Mouse (Mus musculus): ENCODE measurements at regions not wholly inside any gene's neighbourhood (a gene's known extent, or its start where the extent isn't known, plus 50 kb on each side); places are given as distances from the start of the nearest gene placed in this dataset.
A peak's percentile ranks its signal among the peaks of the same experiment; 100 is the strongest.

DNA sequence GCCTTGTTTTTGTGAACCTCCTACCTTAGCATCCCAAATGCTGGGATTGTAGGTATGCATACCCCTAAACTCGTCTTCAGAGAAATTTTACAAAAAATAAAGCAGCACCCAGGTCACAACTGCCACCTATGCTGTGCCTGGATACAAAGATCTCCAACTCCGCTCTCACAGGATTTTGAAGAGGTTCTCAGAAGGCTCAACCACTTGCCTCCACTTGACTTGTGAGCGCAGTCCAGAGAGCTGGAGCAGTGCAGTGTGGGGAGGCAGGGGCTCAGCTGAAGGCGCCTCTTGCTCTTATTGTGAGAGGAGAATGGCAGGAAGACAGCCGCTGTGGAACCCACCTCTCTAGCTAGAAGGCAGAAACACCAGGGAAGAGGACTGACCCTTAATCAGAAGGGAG is 182.9 kb downstream of the Rap2a start:
- DNase-seq (ENCODE audit: low read depth, low spot score) = no peak

DNA sequence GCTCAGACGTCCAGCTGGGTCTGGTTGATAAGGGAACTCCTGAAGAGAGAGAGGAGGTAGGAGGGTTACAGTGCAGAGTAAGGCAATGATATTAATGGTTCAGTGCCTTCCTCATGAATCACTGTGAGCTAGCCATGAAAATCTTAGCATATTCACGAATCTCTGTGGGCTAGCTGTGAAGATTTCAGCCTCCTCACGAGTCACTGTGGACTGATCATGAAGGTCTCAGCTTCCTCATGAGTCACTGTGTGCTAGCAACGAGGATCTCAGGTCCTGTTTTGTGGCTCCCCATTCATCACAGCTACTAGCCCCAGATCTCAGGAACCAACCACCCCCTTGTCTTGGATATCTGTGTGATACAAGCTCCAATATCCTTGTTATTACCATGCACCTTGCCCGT is 191.4 kb downstream of the Rap2a start:
- DNase-seq (ENCODE audit: low read depth, low spot score) = no peak

DNA sequence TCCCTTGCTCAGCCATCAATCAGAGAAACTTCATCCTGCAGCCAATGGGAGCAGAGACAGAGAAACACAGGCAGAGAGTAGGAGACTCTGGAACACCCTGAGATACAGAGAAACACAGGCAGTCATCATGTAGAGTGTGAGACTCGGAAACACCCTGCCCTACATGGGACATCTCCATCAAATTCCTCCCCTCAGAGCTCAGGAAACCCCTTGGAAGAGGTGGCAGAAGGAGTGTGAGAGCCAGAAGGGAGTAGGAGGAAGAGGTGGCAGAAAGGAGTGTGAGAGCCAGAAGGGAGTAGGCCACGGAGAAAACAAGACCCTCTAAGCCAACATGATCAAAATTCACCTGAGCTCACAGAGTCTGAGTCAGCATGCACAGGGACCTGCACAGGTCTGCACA is 197.5 kb downstream of the Rap2a start:
- no peak for DNase-seq (ENCODE audit: low read depth, low spot score)

DNA sequence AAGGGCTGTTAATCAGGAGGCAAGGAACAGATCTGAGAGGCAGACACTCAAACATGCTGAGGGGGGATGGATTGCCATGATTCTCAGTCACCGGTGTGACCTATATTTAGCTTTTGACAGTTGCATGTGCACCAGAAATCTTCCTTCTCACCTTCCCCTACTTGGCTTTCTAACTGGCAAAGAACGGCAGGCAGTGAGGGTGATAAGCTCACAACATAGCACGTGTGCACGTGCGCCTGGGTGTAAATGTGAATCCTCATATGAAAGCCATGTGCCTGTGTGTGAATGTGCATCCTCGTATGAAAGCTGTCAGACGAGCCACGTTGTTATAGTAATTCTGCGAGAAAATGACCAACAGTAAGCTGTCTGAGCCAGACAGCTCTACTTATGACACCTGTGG is 200.3 kb downstream of the Rap2a start:
- peak; percentile 6 for DNase-seq (ENCODE audit: low read depth, low spot score)

DNA sequence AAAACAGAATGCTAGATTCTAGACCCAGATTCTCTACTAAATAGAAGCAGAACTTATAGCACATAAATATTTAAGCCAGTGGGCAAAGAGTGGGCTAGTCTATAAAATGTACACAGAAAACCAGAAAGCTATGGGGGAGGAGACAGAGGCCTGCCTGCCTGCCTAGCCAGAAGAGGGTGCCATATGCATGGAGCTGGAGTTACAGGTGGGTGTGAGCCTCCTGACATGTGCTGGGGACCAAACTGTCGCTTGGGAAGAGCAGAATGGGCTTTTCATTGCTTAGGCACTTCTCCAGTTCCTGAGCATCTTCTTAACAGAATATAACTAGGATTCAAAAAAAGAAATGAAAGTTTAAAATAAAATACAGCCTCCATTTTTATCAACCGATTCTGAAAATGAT is 200.8 kb downstream of the Rap2a start:
- DNase-seq (ENCODE audit: low read depth, low spot score) = no peak

DNA sequence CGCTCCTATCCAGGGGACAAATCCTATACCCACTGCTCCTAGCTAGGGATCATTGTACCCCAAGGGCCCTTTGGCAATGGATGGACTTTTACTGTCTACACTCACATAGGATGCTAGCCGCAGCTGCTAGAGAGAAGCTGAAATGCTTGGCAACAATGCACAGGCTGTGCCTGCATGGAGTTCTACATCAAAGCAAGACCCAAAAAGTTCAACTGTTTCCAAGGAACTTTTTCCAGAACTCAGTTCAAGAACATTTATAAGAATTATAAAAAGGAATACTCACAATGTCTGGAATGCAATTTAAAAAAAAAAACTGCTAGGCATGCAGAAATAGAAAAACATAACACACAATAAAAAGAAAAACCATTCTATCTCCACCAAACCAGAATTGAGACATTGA is 202.0 kb downstream of the Rap2a start:
- DNase-seq (ENCODE audit: low read depth, low spot score) = no peak

DNA sequence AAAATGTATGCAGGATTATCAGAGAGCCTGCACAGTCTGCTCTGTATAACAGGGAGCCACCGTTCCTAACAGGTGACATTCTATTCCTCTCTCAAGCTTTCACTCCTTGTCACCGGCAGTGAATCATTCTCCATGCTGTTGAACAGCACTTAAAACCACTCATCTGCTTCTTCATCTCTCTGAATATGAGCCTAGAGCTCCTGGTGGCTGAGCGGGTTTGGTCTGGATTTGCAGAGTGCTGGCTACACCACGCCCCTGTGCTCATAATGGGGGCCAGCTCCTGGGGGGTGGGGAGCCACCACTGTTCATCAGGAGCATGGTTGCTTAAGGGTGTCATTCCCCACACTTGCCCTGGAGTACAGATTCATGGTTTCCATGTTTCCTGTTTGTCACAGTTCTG is 207.0 kb downstream of the Rap2a start:
- no peak for DNase-seq (ENCODE audit: low read depth, low spot score)

DNA sequence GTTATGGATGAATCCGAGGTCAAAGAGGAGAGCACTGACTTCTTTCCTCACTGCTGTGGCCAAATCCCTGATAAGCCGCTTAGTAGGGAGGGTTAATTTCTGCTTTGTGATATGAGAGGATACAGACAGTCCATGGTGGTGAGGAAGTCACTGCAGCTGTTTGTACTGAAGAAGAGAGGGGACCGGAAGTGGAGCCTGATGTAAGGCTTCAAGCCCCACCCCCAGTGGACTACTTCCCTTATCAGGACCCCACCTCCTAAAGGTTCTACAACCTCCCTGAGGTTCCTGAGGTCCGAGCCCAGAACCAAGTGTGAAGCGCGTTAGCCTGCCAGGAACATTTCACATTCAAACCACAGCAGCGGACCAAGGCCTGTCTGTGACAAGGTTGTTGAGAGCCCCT is 207.6 kb downstream of the Rap2a start:
- DNase-seq (ENCODE audit: low read depth, low spot score) = no peak

DNA sequence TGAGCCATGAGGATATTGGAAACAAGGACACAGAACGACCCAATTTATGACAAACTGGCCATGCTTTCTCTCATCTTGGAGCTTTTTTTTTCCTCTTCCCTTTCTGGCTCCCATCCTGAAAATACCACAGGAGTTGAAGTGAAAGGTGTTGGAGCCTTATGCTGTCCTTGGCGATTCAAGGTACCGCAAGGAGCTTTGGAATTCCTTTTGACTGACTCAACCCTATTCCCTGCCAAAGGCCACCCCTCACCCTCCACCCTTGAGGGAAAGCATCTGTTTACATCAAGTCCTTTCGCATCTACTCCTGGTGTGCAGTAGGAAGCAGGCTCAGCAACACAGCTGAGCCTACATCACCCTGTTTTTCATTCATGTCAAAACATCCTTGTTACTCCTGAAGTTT is 208.5 kb downstream of the Rap2a start:
- no peak for DNase-seq (ENCODE audit: low read depth, low spot score)

DNA sequence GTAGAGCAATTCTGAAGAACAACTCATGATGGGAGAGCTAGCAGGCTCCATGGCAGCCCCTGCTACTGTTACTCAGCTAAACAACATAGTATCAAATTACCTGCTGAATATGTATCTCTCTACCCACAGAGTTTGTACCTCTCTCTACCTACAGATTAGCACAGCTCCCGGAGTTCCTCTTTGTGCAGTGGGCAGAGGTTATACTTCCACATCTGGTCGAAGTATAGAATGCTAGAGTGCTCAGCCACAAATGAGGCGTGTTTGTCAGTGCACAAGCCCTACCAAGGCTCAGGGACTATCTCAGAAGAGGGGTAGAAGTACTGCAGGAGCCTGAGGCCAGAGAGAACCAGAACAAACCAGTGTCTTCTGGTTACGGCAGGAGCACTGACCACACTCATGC is 211.6 kb upstream of the Ipo5 start:
- no peak for DNase-seq (ENCODE audit: low read depth, low spot score)

DNA sequence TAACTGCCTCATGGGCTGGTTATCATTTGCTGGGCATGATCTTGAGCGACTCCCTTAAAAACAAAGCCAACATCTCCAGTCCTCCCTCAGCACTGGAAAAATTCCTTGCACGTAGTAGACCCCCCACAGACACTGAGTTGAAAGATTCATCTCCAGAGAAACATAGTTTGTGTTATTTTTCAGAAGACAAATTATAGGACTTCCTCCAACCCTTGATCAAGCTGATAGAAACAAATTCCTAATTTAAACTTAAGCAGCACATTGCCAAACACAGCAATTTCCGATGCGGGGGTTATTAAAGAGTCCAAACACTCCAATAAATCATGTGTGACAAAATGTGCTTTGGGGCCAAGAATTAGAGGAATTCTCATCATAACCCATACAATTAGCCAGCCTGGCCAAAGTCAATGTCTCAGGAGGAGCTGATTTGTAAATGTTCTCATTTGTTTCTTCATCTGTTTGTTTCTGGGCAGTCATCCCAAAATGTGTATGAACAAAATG is 205.7 kb upstream of the Ipo5 start:
- DNase-seq (ENCODE audit: low read depth, low spot score) = no peak

DNA sequence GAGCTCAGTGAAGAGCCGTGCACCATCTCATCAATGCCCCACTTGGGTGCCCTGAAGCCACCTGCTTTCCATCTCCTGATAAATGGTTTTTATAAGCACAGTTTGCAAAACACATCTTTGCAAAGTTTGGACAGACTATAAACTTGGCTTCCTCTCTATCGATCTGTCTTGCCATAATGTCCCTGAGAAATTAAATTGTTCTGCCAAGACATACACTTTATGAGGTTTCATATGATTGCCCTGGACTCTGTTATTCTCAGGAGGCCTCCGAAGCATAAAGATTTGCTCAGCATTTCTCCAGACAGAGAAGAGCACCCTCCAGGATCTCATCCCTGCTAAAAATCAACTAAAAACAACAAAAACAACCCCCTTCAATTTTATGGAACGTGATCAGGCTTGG is 200.2 kb upstream of the Ipo5 start:
- no peak for DNase-seq (ENCODE audit: low read depth, low spot score)

DNA sequence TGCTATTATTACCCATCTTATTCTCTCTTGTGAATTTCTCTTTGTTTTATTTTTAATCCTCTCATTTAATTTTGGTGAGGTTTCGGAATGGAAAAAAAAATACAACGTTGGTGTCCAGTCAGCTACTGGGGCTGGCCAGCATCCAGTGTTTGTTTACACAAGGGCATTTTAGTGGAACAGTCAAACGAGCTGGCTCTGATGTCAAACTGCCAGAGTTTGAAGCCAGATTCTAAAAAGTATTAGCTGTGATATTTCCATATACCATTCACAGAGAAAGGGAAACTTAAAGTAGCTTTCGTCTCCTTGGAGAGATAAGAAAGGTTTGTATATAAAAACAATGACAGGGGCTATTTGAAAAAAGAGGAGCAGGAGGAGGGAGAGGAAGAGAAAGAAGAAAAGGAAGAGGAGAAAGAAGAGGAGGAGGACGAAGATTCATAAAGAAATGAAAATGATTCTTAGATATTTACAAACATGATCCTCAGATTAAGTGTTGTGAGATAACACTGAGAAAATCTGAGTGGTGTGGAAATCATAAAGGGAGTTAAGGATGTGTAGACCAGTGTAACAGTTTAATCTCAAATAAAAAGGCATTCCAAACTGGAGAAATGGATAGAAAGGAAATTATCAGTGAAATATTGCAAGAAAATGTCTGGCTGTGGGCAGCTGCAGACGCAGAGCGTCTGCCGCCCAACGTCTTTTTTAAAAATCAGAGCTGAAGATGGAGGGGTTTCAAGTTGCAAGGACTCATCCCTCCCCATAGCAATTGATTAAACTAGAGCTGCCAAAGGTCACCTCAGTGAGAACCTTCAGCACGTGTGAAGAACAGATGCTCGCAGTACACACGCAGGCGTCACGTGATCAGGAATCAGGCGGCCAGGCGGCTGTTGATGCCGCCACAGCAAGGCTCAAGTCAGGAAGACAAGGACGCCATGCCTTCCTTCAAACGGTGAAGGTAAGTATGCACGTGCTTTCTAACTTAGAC is 190.3 kb upstream of the Ipo5 start:
- no peak for DNase-seq (ENCODE audit: low read depth, low spot score)

DNA sequence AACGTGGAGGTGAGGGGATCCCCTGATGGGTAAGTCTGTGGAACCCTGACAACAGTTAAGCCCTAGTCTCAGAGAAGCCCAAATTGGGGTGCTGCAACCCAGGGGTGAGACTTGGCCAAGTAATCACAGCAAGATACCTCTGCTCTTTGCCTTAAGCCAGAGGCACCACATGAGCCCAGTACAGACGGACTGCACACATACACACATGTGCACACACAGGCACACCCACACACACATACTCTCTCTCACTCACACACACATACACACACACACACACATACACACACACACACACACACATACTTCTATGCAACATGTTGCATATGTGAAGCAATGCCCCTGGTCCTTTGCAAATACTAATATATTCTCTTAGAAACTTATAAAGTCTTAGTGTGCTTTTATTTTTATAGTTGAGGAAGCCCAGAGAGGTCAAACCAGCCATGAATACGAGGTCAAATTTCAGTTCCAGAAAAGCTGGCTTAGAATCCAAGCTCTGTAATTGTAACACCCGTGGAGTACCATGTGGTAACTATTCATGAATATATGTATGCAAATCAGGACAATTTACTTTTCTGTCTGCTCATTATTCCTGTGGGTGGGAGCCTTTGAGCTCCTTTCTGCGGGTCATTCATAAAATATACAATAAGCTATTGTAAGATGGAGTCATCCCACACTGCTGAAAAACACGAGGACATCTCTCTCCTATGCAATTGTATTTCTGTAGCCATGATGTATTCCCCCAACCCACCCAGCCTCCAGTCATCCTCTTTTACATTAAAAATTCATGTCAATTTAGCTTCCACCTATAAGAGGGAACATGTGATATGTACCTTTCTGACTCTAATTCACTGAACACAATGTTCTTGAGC is 189.2 kb upstream of the Ipo5 start:
- no peak for DNase-seq (ENCODE audit: low read depth, low spot score)

DNA sequence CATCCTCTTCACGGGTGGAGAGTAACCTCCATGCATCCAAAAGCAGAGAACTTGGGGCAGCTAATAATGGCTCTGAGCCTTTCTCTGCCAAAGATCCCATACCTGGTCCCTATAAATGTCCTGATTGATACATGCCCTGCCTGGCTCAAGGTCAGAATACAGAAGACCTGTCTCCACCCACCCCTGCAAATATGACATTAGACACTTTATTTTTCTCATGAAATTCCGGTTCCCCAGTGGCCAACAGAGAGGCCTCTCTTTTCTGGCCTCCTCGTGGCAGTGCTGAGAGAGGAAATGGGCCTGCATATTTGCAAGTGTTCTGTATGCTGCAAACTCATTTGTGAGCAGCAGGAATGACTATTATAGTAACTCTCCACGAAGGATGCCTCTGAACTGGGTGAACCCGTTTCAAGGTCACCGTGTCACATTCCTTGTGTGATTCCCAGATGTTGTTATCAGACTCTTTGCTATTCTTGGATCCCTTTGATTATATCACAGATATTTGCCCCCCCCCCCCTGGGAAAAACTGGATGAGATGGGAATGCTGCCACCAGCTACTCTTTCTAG is 188.4 kb upstream of the Ipo5 start:
- no peak for DNase-seq (ENCODE audit: low read depth, low spot score)

DNA sequence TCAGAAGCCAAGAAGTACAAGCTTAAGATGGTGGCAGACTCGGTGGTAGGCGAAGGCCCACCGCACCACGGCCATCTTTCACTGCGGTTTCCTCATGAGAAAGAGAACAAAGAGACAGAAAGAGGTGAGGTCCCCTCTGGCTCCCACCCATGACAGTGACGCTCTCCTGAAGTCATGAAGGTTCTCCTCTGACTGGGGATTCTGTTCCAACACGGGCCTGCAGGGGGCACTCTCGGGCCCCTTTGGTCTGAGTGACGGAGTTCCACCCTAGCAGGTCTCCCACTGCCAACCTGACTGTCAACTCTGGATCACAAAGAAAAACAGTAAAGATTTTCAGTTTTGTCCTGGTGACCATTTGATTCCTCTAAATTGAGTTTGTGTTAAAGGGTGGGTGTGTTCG is 182.9 kb upstream of the Ipo5 start:
- DNase-seq (ENCODE audit: low read depth, low spot score) = no peak

DNA sequence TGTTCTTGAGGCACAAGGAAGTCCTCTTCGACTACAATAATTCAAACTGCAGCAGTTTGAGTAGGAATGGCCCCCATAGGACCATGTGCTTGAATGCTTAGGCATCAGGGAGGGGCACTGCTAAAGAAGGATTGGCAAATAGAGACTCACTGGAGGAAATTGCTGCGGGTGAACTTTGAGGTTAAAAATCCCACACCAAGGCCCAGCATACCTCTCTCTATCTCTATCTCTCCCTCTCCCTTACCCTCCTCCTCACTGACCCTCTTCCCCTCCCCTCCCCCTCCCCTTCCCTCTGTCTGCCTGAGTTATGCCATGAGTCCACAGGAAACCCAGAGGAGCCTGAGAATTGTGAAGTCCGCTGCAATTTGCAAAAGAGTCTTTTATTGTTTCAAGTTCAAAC is 180.8 kb upstream of the Ipo5 start:
- DNase-seq (ENCODE audit: low read depth, low spot score) = no peak

DNA sequence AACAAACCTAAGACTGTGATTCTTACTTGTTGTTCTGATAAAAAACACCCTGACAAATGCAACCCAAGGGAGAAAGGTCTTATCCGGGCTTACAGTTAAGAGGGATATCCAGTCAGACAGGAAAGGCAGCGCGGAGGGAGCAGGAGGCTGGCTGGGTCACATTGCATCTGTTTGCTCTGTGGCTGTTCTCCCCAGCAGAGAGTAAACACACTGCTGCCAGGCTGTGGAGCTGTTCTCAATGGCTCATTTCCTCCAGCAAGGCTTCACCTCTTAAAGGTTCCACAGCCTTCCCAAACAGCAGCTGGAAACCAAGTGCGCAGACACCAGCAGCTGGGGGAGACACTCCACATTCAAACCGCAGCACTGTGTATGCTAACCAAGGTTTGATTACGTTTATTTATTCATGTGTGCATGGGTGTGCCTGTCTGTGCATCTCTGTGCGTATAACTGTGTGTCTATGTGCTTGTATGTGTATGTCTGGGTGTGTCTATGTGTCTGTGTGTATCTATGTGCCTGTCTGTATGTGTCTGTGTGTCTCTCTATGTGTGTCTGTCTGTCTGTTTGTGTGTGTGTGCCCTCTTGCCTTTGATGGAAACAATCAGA is 179.2 kb upstream of the Ipo5 start:
- DNase-seq (ENCODE audit: low read depth, low spot score) = no peak

DNA sequence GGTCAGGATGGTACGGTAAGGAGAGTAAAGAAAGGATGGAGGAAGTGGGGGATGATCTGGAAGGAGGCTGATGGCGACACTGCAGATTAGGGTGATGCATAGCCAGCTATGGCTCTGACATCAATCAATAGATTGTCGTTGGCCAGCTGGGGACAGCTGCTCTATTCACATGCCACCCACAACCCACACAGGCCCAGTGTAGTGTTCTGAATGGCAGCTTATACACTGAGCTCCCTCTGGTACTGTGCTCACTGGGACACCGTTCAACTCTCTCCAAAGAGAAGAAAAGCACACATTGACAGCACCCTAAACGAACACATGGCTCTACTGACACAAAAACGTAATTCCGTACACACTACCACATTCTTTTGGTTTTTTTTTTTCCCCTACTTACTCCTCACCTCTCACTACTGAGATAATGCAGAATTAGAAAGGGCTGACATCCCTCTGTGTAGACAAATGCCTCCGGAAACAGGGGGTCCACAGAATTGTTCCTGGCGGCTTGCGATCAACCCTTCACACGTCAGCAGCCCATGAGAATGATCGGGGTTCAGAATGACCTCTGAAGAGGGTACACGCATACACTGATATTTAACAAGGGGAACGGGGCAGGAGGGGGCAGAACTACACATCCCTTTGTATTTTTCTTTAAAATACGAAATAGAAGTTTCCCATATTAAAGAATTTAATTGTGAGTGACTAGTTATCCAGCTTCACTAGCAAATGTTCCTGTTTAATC is 178.5 kb upstream of the Ipo5 start:
- DNase-seq (ENCODE audit: low read depth, low spot score) = no peak

DNA sequence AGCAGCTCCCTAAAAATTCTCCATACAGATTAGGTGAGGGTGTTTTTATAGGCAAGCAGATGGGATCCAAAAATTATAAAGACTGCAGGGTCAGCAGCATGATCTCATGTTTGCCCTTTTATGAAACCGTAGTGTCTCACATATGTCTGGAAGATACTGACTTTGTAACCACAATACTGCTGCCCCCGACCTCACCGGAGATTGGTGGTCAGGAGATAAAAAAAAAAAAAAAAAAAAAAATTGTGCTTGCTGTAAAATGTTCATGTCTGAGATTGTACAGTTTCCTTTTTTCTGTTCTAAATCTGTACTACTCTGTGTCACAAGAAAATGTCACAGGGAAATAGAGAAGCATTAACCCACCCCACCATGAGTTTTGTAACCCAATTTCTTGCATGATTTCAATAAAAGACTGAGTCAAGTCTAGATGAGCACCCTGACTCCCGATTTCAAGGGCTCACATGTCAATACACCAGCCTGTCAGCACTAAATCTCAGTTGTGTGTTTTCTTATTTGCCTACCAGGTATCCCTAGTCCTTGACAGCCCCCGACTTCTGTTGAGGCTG is 169.5 kb upstream of the Ipo5 start:
- DNase-seq (ENCODE audit: low read depth, low spot score) = no peak

DNA sequence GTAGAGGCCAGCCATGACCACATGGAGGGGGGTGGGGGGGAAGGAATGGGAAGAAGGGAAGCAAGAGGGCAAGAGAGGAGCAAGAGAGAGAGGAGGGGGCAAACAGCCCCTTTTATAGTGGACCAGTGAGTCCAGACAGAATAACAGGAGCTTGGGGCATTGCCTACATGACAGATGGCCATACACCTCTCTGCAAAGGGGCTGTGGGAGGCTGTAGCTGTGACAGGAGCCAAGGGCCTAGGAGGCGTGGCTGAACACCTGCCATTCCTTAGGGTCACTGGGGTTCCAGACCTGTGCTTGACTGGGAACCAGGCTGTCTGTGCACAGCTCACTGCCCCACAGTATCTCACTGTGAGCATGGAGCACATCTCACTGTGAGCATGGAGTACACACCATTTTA is 157.0 kb upstream of the Ipo5 start:
- no peak for DNase-seq (ENCODE audit: low read depth, low spot score)

All from brain, embryonic 18.5 days (tissue).